Mouse (Mus musculus) spleen, postnatal 4 days (tissue): Measurements from ENCODE around the gene Krtap28-13.

Experiments
- DNase-seq, 2 experiments: peaks; one replicate each; pipeline ENCODE4 v3.0.0; 2022; ENCODE audit warnings: low spot score in 2 of 2

Gene Krtap28-13

GRCm38 (mm10) chr1:83091268-83091667, 30.5 kb downstream of the Krtap28-13 start:
- no peak for DNase-seq

GRCm38 (mm10) chr1:83096935-83097334, 36.2 kb downstream of the Krtap28-13 start:
- DNase-seq = no peak

GRCm38 (mm10) chr1:83099160-83099559, 38.4 kb downstream of the Krtap28-13 start:
- no peak for DNase-seq

DNA sequence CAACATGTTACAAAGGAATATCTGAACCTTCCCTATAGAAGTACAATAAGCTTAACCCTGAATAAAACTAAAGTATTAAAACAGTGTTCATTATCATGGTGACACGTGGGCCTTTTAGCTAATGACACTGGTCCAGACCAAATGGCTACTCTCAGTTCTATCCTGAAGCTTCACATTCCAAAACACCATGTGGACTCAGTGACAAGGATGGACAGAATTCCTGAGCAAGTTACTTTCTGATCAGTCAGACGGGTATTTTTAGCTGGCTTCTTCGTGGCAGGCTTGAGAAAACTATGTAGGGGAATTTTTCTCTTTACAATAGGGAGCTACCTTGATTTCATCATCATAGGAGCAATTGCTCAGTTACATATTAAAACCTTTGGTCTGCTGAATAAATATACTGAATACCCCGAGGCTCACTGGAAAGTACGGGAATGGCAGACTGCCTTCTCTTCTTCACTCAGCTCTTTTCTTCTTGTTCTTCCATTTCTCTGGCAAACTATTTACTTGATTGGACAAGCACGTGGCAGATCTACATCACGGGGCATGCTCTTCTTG, 38.9 kb downstream of the Krtap28-13 start:
- DNase-seq = no peak

GRCm38 (mm10) chr1:83101891-83102290, 41.2 kb downstream of the Krtap28-13 start:
- DNase-seq = no peak

DNA sequence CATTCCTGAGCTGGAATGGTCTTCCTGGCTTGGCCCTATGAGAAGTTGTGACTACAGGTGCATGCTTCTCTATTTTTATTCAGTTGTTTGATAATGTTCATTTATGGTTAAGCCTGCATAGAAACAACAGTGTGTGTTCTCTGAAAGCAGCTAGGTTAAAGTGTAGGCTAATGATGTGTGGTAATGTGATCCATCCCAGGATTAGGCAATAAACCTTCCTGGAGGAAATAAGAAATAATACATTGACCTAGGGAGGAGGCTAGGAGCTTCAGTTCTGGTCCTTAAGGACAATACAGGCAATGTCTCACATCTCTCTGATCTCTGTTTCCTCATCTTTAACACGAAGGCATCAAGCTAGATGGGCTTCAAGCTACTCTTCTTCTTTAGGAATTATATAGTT, 44.7 kb downstream of the Krtap28-13 start:
- no peak for DNase-seq

GRCm38 (mm10) chr1:83107410-83107978, 46.8 kb downstream of the Krtap28-13 start:
- DNase-seq = no peak

GRCm38 (mm10) chr1:83110992-83111391, 50.3 kb downstream of the Krtap28-13 start:
- DNase-seq = no peak
